Mouse (Mus musculus): Measurements from ENCODE around the gene Txlng. TPM values are rescaled to one million over a fixed set of nuclear protein-coding genes. Genes with fewer than 3 reads are reported as not detected.
A peak's percentile ranks its signal among the peaks of the same experiment; 100 is the strongest.

Txlng gene
- polyA plus RNA-seq, 1 experiment from 2014 or later = 18.1 TPM

GRCm38 (mm10) chrX:162748696-162749420 is 80.4 kb downstream of the Txlng start:
- H3K36me3 ChIP-seq (ENCODE audit: control insufficient read depth, insufficient read depth, low read length) = no peaks in the 10 kb centered on the region
- no peak overlapping the region for H3K4me2 ChIP-seq
- WGBS = 58% methylated on average over 9 of the region's 9 CpGs
- no peak overlapping the region for H3K27ac ChIP-seq (ENCODE audit: low read depth, low read length)
- 0 out of 2 replicates have a peak, but pooled peaks cover 3% of the 10 kb centered on the region for H3K27me3 ChIP-seq (ENCODE audit: control insufficient read depth, insufficient read depth, low read length)
- peak; percentile 61 for DNase-seq (ENCODE audit: low spot score, missing footprints)
- no peaks in the 10 kb centered on the region for H3K9me3 ChIP-seq (ENCODE audit: control insufficient read depth, low read length)
- no peaks in the 10 kb centered on the region for H3K4me1 ChIP-seq (ENCODE audit: control insufficient read depth, insufficient read depth, low read length)
- no peak overlapping the region for H3K4me3 ChIP-seq (ENCODE audit: low read depth, low read length)
- H3K9ac ChIP-seq (ENCODE audit: low read length) = no peak overlapping the region
- ATAC-seq (ENCODE audit: low FRiP score) = no peak

- Histone ChIP-seq H3K36me3 (ENCODE audit: control insufficient read depth, insufficient read depth, low read length) (no peaks in the 10 kb centered on the region), H3K27ac (ENCODE audit: low read depth, low read length) (no peak overlapping the region), H3K9ac (ENCODE audit: low read length) (peak overlapping the region; percentile 56), H3K27me3 (ENCODE audit: control insufficient read depth, insufficient read depth, low read length) (no peaks in the 10 kb centered on the region), H3K4me3 (ENCODE audit: low read depth, low read length) (no peak overlapping the region), H3K4me2 (peak overlapping the region; percentile 53; the same call in 1 of the 2 replicates), H3K9me3 (ENCODE audit: control insufficient read depth, low read length) (no peaks in the 10 kb centered on the region), H3K4me1 (ENCODE audit: control insufficient read depth, insufficient read depth, low read length) (no peaks in the 10 kb centered on the region)
- peak; percentile 83 for DNase-seq (ENCODE audit: low spot score, missing footprints)
- WGBS = 60% methylated on average over 9 of the region's 9 CpGs
- ATAC-seq (ENCODE audit: low FRiP score) = 0 out of 2 replicates have a peak, but pooled peaks have one; percentile 31
Measured at GRCm38 (mm10) chrX:162736140-162736659, 93.1 kb downstream of the Txlng start.

GRCm38 (mm10) chrX:162734997-162735929 is 94.0 kb downstream of the Txlng start:
- Histone ChIP-seq H3K4me3 (ENCODE audit: low read depth, low read length) (peak overlapping the region; percentile 37), H3K36me3 (ENCODE audit: control insufficient read depth, insufficient read depth, low read length) (no peaks in the 10 kb centered on the region), H3K9ac (ENCODE audit: low read length) (peak overlapping the region; percentile 56), H3K9me3 (ENCODE audit: control insufficient read depth, low read length) (no peaks in the 10 kb centered on the region), H3K4me2 (peak overlapping the region; percentile 53), H3K4me1 (ENCODE audit: control insufficient read depth, insufficient read depth, low read length) (no peaks in the 10 kb centered on the region), H3K27me3 (ENCODE audit: control insufficient read depth, insufficient read depth, low read length) (no peaks in the 10 kb centered on the region), H3K27ac (ENCODE audit: low read depth, low read length) (no peak overlapping the region)
- peak; percentile 91 for DNase-seq (ENCODE audit: low spot score, missing footprints)
- 20% methylated on average over 25 of the region's 25 CpGs for WGBS
- ATAC-seq (ENCODE audit: low FRiP score) = peak; percentile 89

GRCm38 (mm10) chrX:162730031-162730430 is 99.2 kb downstream of the Txlng start:
- H3K36me3 ChIP-seq (ENCODE audit: control insufficient read depth, insufficient read depth, low read length) = no peaks in the 10 kb centered on the region
- no peak overlapping the region for H3K9ac ChIP-seq (ENCODE audit: low read length)
- H3K27me3 ChIP-seq (ENCODE audit: control insufficient read depth, insufficient read depth, low read length) = no peaks in the 10 kb centered on the region
- 87% methylated on average over 4 of the region's 4 CpGs for WGBS
- peaks cover 5% of the 10 kb centered on the region; the same call in 1 of the 2 replicates for H3K4me1 ChIP-seq (ENCODE audit: control insufficient read depth, insufficient read depth, low read length)
- H3K27ac ChIP-seq (ENCODE audit: low read depth, low read length) = no peak overlapping the region
- no peak overlapping the region for H3K4me3 ChIP-seq (ENCODE audit: low read depth, low read length)
- ATAC-seq (ENCODE audit: low FRiP score) = no peak
- no peaks in the 10 kb centered on the region for H3K9me3 ChIP-seq (ENCODE audit: control insufficient read depth, low read length)
- no peak for DNase-seq (ENCODE audit: low spot score, missing footprints)
- no peak overlapping the region for H3K4me2 ChIP-seq

MicroRNAs encoded within 50 kb of the gene (microRNA counts, 519-probe panel; counts per million panel counts)
- not detected for microRNA mmu-miR-3473

Small RNAs within 50 kb of the gene (microRNA-seq; reads per million reads assigned to microRNA genes)
- not detected for gene Mir3473a

Other genes starting within 250 kb of the Txlng start
- gene Reps2, start 185.8 kb downstream of the Txlng start, polyA plus RNA-seq (2014; fragmentation: Nextera tagmentation; extraction: Ambion mirVana) = 0.70 and 0.76 TPM in 2 replicates
- gene Rbbp7, start 69.1 kb downstream of the Txlng start, polyA plus RNA-seq (2014; fragmentation: Nextera tagmentation; extraction: Ambion mirVana) = 345 and 352 TPM in 2 replicates
- gene Syap1, start 59.0 kb upstream of the Txlng start, polyA plus RNA-seq (2014; fragmentation: Nextera tagmentation; extraction: Ambion mirVana) = 39.5 and 43.0 TPM in 2 replicates
- 86.1 and 101 TPM in 2 replicates for gene Ctps2, start 71.8 kb upstream of the Txlng start, polyA plus RNA-seq (2014; fragmentation: Nextera tagmentation; extraction: Ambion mirVana)
- not detected in 2 replicates for gene S100g, start 135.1 kb upstream of the Txlng start, polyA plus RNA-seq (2014; fragmentation: Nextera tagmentation; extraction: Ambion mirVana)